Mouse (Mus musculus): ENCODE data around the gene Rbmx. TPM values are rescaled to one million over a fixed set of nuclear protein-coding genes. Genes with fewer than 3 reads are reported as not detected.

The Rbmx gene
- 284 and 285 TPM in 2 replicates for polyA plus RNA-seq (2014; fragmentation: Nextera tagmentation; extraction: Ambion mirVana)

GRCm38 (mm10) chrX:57392367-57393246 lies at the start of gene Rbmx:
Gene Rbmx (minus strand): TSS chrX:57393036.
- peak; percentile 77 for DNase-seq (ENCODE audit: low spot score)
- H3K9ac ChIP-seq (ENCODE audit: low read length), result peak within 1 kb of the TSS; percentile 83
- H3K9me3 ChIP-seq (ENCODE audit: control insufficient read depth, low read length), result no peaks in the 10 kb centered on the region
- H3K4me2 ChIP-seq (ENCODE audit: low read depth, low read length, severe bottlenecking), result peak within 1 kb of the TSS; percentile 49; the same call in 1 of the 2 replicates
- no peaks in the 10 kb centered on the region for H3K27me3 ChIP-seq (ENCODE audit: control insufficient read depth, insufficient read depth, low read length)
- peak within 1 kb of the TSS; percentile 89 for H3K27ac ChIP-seq (ENCODE audit: low read depth, low read length)
- ATAC-seq (replicated peaks; ENCODE audit: low FRiP score), result peak; percentile 97
- no peaks in the 10 kb centered on the region for H3K4me1 ChIP-seq (replicated peaks; ENCODE audit: control insufficient read depth, insufficient read depth, low read length)
- H3K36me3 ChIP-seq (ENCODE audit: control insufficient read depth, insufficient read depth, low read length), result no peaks in the 10 kb centered on the region; the same call in 1 of the 2 replicates
- 19% methylated on average over 50 of the region's 50 CpGs for WGBS
- peak within 1 kb of the TSS; percentile 42 for H3K4me3 ChIP-seq (ENCODE audit: low read depth, low read length)

GRCm38 (mm10) chrX:57433897-57434296 lies 41.1 kb upstream of the Rbmx start:
- no peaks in the 10 kb centered on the region for H3K36me3 ChIP-seq (ENCODE audit: control insufficient read depth, insufficient read depth, low read length)
- H3K9me3 ChIP-seq (ENCODE audit: control insufficient read depth, low read length), result no peaks in the 10 kb centered on the region
- H3K27ac ChIP-seq (ENCODE audit: low read depth, low read length), result no peak overlapping the region
- ATAC-seq (replicated peaks; ENCODE audit: low FRiP score) (no peak), DNase-seq (ENCODE audit: low spot score) (no peak)
- H3K4me1 ChIP-seq (replicated peaks; ENCODE audit: control insufficient read depth, insufficient read depth, low read length), result no peaks in the 10 kb centered on the region
- H3K27me3 ChIP-seq (ENCODE audit: control insufficient read depth, insufficient read depth, low read length), result no peaks in the 10 kb centered on the region
- H3K4me2 ChIP-seq (ENCODE audit: low read depth, low read length, severe bottlenecking), result no peak overlapping the region
- no peak overlapping the region for H3K4me3 ChIP-seq (ENCODE audit: low read depth, low read length)
- no peak overlapping the region for H3K9ac ChIP-seq (ENCODE audit: low read length)
- 97% methylated on average over 2 of the region's 2 CpGs for WGBS

- ATAC-seq (replicated peaks; ENCODE audit: low FRiP score), result no peak
- H3K36me3 ChIP-seq (ENCODE audit: control insufficient read depth, insufficient read depth, low read length), result no peaks in the 10 kb centered on the region
- DNase-seq (ENCODE audit: low spot score), result no peak
- H3K9ac ChIP-seq (ENCODE audit: low read length), result no peak overlapping the region
- no peak overlapping the region for H3K27ac ChIP-seq (ENCODE audit: low read depth, low read length)
- no peaks in the 10 kb centered on the region for H3K27me3 ChIP-seq (ENCODE audit: control insufficient read depth, insufficient read depth, low read length)
- H3K4me2 ChIP-seq (ENCODE audit: low read depth, low read length, severe bottlenecking), result no peak overlapping the region
- H3K9me3 ChIP-seq (ENCODE audit: control insufficient read depth, low read length), result no peaks in the 10 kb centered on the region
- 14% methylated on average over 2 of the region's 2 CpGs for WGBS
- H3K4me1 ChIP-seq (replicated peaks; ENCODE audit: control insufficient read depth, insufficient read depth, low read length), result no peaks in the 10 kb centered on the region
- no peak overlapping the region for H3K4me3 ChIP-seq (ENCODE audit: low read depth, low read length)
Observed at GRCm38 (mm10) chrX:57431610-57432009, 38.8 kb upstream of the Rbmx start.

GRCm38 (mm10) chrX:57408769-57409168 lies 15.9 kb upstream of the Rbmx start, which contains the start of gene Gm364:
Gene Gm364 (plus strand): TSS chrX:57409154.
- Histone ChIP-seq H3K4me2 (ENCODE audit: low read depth, low read length, severe bottlenecking) (no peak within 1 kb of the TSS), H3K27me3 (ENCODE audit: control insufficient read depth, insufficient read depth, low read length) (no peaks in the 10 kb centered on the region), H3K9ac (ENCODE audit: low read length) (no peak within 1 kb of the TSS), H3K36me3 (ENCODE audit: control insufficient read depth, insufficient read depth, low read length) (no peaks in the 10 kb centered on the region), H3K9me3 (ENCODE audit: control insufficient read depth, low read length) (no peaks in the 10 kb centered on the region), H3K4me1 (replicated peaks; ENCODE audit: control insufficient read depth, insufficient read depth, low read length) (no peaks in the 10 kb centered on the region), H3K27ac (ENCODE audit: low read depth, low read length) (no peak within 1 kb of the TSS), H3K4me3 (ENCODE audit: low read depth, low read length) (no peak within 1 kb of the TSS)
- DNase-seq (ENCODE audit: low spot score), result no peak
- no peak for ATAC-seq (replicated peaks; ENCODE audit: low FRiP score)
- WGBS, result 91% methylated on average over 12 of the region's 12 CpGs

- H3K36me3 ChIP-seq (ENCODE audit: control insufficient read depth, insufficient read depth, low read length), result no peaks in the 10 kb centered on the region
- no peaks in the 10 kb centered on the region for H3K4me1 ChIP-seq (replicated peaks; ENCODE audit: control insufficient read depth, insufficient read depth, low read length)
- H3K4me3 ChIP-seq (ENCODE audit: low read depth, low read length), result no peak overlapping the region
- no peak overlapping the region for H3K27ac ChIP-seq (ENCODE audit: low read depth, low read length)
- H3K9me3 ChIP-seq (ENCODE audit: control insufficient read depth, low read length), result no peaks in the 10 kb centered on the region
- no peak overlapping the region for H3K4me2 ChIP-seq (ENCODE audit: low read depth, low read length, severe bottlenecking)
- ATAC-seq (replicated peaks; ENCODE audit: low FRiP score) (no peak), DNase-seq (ENCODE audit: low spot score) (no peak)
- no peak overlapping the region for H3K9ac ChIP-seq (ENCODE audit: low read length)
- no peaks in the 10 kb centered on the region for H3K27me3 ChIP-seq (ENCODE audit: control insufficient read depth, insufficient read depth, low read length)
Observed at GRCm38 (mm10) chrX:57403651-57404050, 10.8 kb upstream of the Rbmx start.

- Histone ChIP-seq H3K4me3 (ENCODE audit: low read depth, low read length) (no peak overlapping the region), H3K4me1 (replicated peaks; ENCODE audit: control insufficient read depth, insufficient read depth, low read length) (no peaks in the 10 kb centered on the region), H3K9me3 (ENCODE audit: control insufficient read depth, low read length) (no peaks in the 10 kb centered on the region), H3K9ac (ENCODE audit: low read length) (no peak overlapping the region), H3K4me2 (ENCODE audit: low read depth, low read length, severe bottlenecking) (no peak overlapping the region), H3K27ac (ENCODE audit: low read depth, low read length) (no peak overlapping the region), H3K27me3 (ENCODE audit: control insufficient read depth, insufficient read depth, low read length) (no peaks in the 10 kb centered on the region), H3K36me3 (ENCODE audit: control insufficient read depth, insufficient read depth, low read length) (no peaks in the 10 kb centered on the region)
- WGBS, result 86% methylated on average over 1 of the region's 1 CpGs
- no peak for ATAC-seq (replicated peaks; ENCODE audit: low FRiP score)
- DNase-seq (ENCODE audit: low spot score), result no peak
Observed at GRCm38 (mm10) chrX:57401388-57401787, 8.6 kb upstream of the Rbmx start.

- Histone ChIP-seq H3K9me3 (ENCODE audit: control insufficient read depth, low read length) (no peaks in the 10 kb centered on the region), H3K4me1 (replicated peaks; ENCODE audit: control insufficient read depth, insufficient read depth, low read length) (no peaks in the 10 kb centered on the region), H3K4me3 (ENCODE audit: low read depth, low read length) (peak overlapping the region; percentile 42; the same call in 1 of the 2 replicates), H3K36me3 (ENCODE audit: control insufficient read depth, insufficient read depth, low read length) (no peaks in the 10 kb centered on the region; the same call in 1 of the 2 replicates), H3K4me2 (ENCODE audit: low read depth, low read length, severe bottlenecking) (peak overlapping the region; percentile 12; the same call in 1 of the 2 replicates), H3K27ac (ENCODE audit: low read depth, low read length) (no peak overlapping the region), H3K9ac (ENCODE audit: low read length) (peak overlapping the region; percentile 17; the same call in 1 of the 2 replicates), H3K27me3 (ENCODE audit: control insufficient read depth, insufficient read depth, low read length) (no peaks in the 10 kb centered on the region)
- no peak for DNase-seq (ENCODE audit: low spot score)
- peak; percentile 45; the same call in 1 of the 2 replicates for ATAC-seq (replicated peaks; ENCODE audit: low FRiP score)
- 14% methylated on average over 7 of the region's 7 CpGs for WGBS
Observed at GRCm38 (mm10) chrX:57393412-57393811, 576 bp upstream of the Rbmx start.

GRCm38 (mm10) chrX:57380915-57381314 lies 11.9 kb downstream of the Rbmx start:
- Histone ChIP-seq H3K9me3 (ENCODE audit: control insufficient read depth, low read length) (no peaks in the 10 kb centered on the region), H3K27ac (ENCODE audit: low read depth, low read length) (no peak overlapping the region), H3K27me3 (ENCODE audit: control insufficient read depth, insufficient read depth, low read length) (no peaks in the 10 kb centered on the region), H3K4me2 (ENCODE audit: low read depth, low read length, severe bottlenecking) (no peak overlapping the region), H3K9ac (ENCODE audit: low read length) (no peak overlapping the region), H3K4me1 (replicated peaks; ENCODE audit: control insufficient read depth, insufficient read depth, low read length) (no peaks in the 10 kb centered on the region), H3K36me3 (ENCODE audit: control insufficient read depth, insufficient read depth, low read length) (peaks cover 3% of the 10 kb centered on the region; the same call in 1 of the 2 replicates), H3K4me3 (ENCODE audit: low read depth, low read length) (no peak overlapping the region)
- WGBS, result 79% methylated on average over 5 of the region's 5 CpGs
- ATAC-seq (replicated peaks; ENCODE audit: low FRiP score) (no peak), DNase-seq (ENCODE audit: low spot score) (no peak)

Data from forebrain, embryonic 11.5 days (tissue).